Mouse (Mus musculus) thymus, adult 2 months (tissue): Measurements from ENCODE around the gene Rin2. TPM values are rescaled to one million over a fixed set of nuclear protein-coding genes. Genes with fewer than 3 reads are reported as not detected.
"Not testable (repeated sequence)": the region's sequence is repeated elsewhere in the genome, so short reads cannot be mapped to it uniquely, and the experiment has no call there.

Source experiments
- DNase-seq: peaks from one replicate; pipeline ENCODE4 v3.0.0; 2021
- H3K27ac ChIP-seq: fragments of 200-500 bp; 2 replicates; pipeline ENCODE4 v1.5.1; 2012; ENCODE audit warnings: low read length, control low read depth; ENCODE audit not compliant: control insufficient read depth, insufficient read depth
- H3K27me3 ChIP-seq: fragments of 200-500 bp; 2 replicates; pipeline ENCODE4 v1.6.1; 2012; ENCODE audit warnings: mild to moderate bottlenecking, low read length, moderate library complexity, mixed read lengths; ENCODE audit not compliant: control insufficient read depth, insufficient read depth
- H3K36me3 ChIP-seq: fragments of 200-500 bp; 2 replicates; pipeline ENCODE4 v1.6.1; 2012; ENCODE audit warnings: mild to moderate bottlenecking, low read length, moderate library complexity; ENCODE audit not compliant: control insufficient read depth, insufficient read depth
- H3K4me1 ChIP-seq: fragments of 200-500 bp; replicated peaks from 2 replicates; pipeline ENCODE4 v1.6.1; 2012; ENCODE audit warnings: low read length; ENCODE audit not compliant: control insufficient read depth, insufficient read depth
- H3K4me3 ChIP-seq: fragments of 200-500 bp; 2 replicates; pipeline ENCODE4 v1.5.1; 2012; ENCODE audit warnings: mild to moderate bottlenecking, low read length, control low read depth, moderate library complexity; ENCODE audit not compliant: control insufficient read depth, insufficient read depth
- CTCF ChIP-seq: fragments of 200-500 bp; IDR thresholded peaks from 2 replicates; pipeline ENCODE4 v1.5.1; 2012; ENCODE audit warnings: mild to moderate bottlenecking, control low read depth, low read length, moderate library complexity, borderline replicate concordance; ENCODE audit not compliant: control insufficient read depth, poor library complexity, insufficient read depth; ENCODE audit errors: extremely low read depth
- POLR2A ChIP-seq: fragments of 200-500 bp; IDR thresholded peaks from 2 replicates; pipeline ENCODE4 v1.6.1; 2012; ENCODE audit warnings: mild to moderate bottlenecking, low read length, control low read depth, moderate library complexity; ENCODE audit not compliant: control insufficient read depth, poor library complexity, insufficient read depth; ENCODE audit errors: extremely low read depth
- WGBS: fragments of 180-500 bp; shearing (Covaris S2); methylation state at CpG from one replicate; pipeline ENCODE4 v1.1.7; 2018; 5-methylcytosine and 5-hydroxymethylcytosine counted together
- polyA plus RNA-seq: library from polyadenylated mRNA; depleted of rRNA; stranded (reverse); fragments of >200 nt; gene quantifications from 2 replicates; pipeline ENCODE4 v1.2.3, GENCODE M21; 2012

Rin2 gene
- polyA plus RNA-seq, 1 experiment, result 5.4 TPM

- no peak overlapping the region for H3K27ac ChIP-seq
- H3K27me3 ChIP-seq, result no peaks in the 10 kb centered on the region
- TF ChIP-seq CTCF, result no peak
- TF ChIP-seq POLR2A, result no peak
- H3K4me3 ChIP-seq, result no peak overlapping the region
- H3K4me1 ChIP-seq, result no peaks in the 10 kb centered on the region
- WGBS, result 78% methylated on average over 14 of the region's 14 CpGs
- no peaks in the 10 kb centered on the region for H3K36me3 ChIP-seq
- DNase-seq, result no peak
These were observed 210.1 kb downstream of the Rin2 start for GRCm38 (mm10) chr2:145884913-145885785.

GRCm38 (mm10) chr2:145887937-145888765 lies 213.1 kb downstream of the Rin2 start:
- H3K27ac ChIP-seq, result peak overlapping the region; percentile 18; the same call in 1 of the 2 replicates
- TF ChIP-seq POLR2A (no peak), CTCF (no peak)
- WGBS, result 58% methylated on average over 14 of the region's 14 CpGs
- no peaks in the 10 kb centered on the region for H3K27me3 ChIP-seq
- no peaks in the 10 kb centered on the region for H3K4me1 ChIP-seq
- no peak for DNase-seq
- H3K4me3 ChIP-seq, result no peak overlapping the region
- no peaks in the 10 kb centered on the region for H3K36me3 ChIP-seq

GRCm38 (mm10) chr2:145888766-145889480 lies 213.9 kb downstream of the Rin2 start:
- no peak for DNase-seq
- no peak for TF ChIP-seq POLR2A
- no peak for TF ChIP-seq CTCF
- Histone ChIP-seq H3K27me3 (no peaks in the 10 kb centered on the region), H3K4me3 (no peak overlapping the region), H3K27ac (no peak overlapping the region), H3K36me3 (no peaks in the 10 kb centered on the region), H3K4me1 (no peaks in the 10 kb centered on the region)
- 83% methylated on average over 6 of the region's 6 CpGs for WGBS

DNA sequence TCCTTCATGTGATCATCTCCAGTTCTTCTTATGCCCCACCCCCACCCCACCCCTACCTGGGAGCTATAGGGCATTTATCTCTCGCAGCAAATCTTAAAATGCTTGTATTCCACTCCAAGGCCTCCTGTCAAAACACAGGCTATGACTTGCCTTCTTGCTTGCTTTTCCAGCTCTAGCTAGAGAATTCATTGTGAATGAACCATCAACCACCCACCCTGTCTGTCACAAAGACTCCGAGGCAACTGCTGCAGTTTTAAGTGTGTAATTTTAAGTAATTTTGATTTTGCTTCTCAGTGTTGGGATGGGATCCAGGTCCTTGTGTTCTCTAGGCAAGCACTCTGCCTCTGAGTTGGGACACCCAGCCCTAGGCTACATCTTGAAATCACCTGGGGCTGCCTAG lies 215.6 kb downstream of the Rin2 start:
- H3K4me3 ChIP-seq, result no peak overlapping the region
- H3K36me3 ChIP-seq, result no peaks in the 10 kb centered on the region
- H3K4me1 ChIP-seq, result no peaks in the 10 kb centered on the region
- DNase-seq, result no peak
- H3K27ac ChIP-seq, result no peak overlapping the region
- no peak for TF ChIP-seq CTCF
- TF ChIP-seq POLR2A, result no peak
- 92% methylated on average over 2 of the region's 2 CpGs for WGBS
- no peaks in the 10 kb centered on the region for H3K27me3 ChIP-seq

- H3K27me3 ChIP-seq, result no peaks in the 10 kb centered on the region
- H3K27ac ChIP-seq, result no peak overlapping the region
- H3K4me3 ChIP-seq, result no peak overlapping the region
- over 99% methylated on average over 6 of the region's 6 CpGs for WGBS
- TF ChIP-seq POLR2A (no peak), CTCF (no peak)
- DNase-seq, result no peak
- no peaks in the 10 kb centered on the region for H3K4me1 ChIP-seq
- no peaks in the 10 kb centered on the region for H3K36me3 ChIP-seq
These were observed 218.7 kb downstream of the Rin2 start for GRCm38 (mm10) chr2:145893756-145894155.

GRCm38 (mm10) chr2:145898106-145898505 lies 223.1 kb downstream of the Rin2 start:
- Histone ChIP-seq H3K4me3 (no peak overlapping the region), H3K27ac (no peak overlapping the region), H3K27me3 (no peaks in the 10 kb centered on the region), H3K36me3 (no peaks in the 10 kb centered on the region), H3K4me1 (no peaks in the 10 kb centered on the region)
- 95% methylated on average over 9 of the region's 9 CpGs for WGBS
- TF ChIP-seq POLR2A, result no peak
- TF ChIP-seq CTCF, result no peak
- DNase-seq, result no peak

GRCm38 (mm10) chr2:145900318-145900717 lies 225.3 kb downstream of the Rin2 start:
- 87% methylated on average over 8 of the region's 8 CpGs for WGBS
- not testable (repeated sequence) for H3K27me3 ChIP-seq, DNase-seq, H3K4me1 ChIP-seq, H3K27ac ChIP-seq, H3K36me3 ChIP-seq, H3K4me3 ChIP-seq
